Mouse (Mus musculus): ENCODE measurements around the gene Clic1.

Gene Clic1

DNA sequence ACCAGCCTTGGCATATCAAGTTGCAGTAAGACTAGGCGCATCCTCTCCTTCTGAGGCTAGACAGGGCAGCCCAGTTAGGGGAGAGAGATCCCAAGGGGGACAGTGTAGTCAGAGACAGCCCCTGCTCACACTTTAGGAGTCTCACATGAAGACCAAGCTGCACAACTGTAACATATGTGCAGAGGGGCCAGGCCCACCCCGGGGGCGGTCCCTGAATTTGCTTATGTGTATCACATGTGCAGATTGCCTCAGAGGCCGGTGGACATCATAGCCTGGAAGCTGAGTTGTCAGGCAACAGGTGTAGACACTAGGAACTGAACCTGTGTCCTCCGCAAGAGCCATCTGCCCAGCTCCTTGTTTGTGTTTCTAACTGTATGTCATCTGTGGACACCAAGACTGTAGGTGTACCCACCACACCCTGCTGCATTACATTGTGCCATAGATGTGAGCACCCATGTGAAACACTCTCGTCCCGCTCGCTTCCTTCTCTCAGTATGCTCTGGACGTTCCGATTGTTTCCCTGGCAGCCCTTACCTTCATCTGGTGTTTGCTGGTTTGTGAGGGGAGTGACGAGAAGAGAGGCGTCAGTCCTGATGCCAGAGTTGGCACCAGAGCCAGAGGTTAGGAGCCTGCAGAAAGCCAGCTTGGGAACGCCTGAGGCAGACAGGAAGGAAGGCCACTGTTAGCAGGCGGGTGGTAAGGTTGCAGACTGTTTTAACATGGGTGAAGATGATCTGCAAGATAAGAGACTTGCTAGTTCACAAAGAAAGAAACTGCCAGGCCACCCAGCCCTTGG is 42.8 kb downstream of the Clic1 start:
- no peak for DNase-seq (ENCODE audit: low read depth)

DNA sequence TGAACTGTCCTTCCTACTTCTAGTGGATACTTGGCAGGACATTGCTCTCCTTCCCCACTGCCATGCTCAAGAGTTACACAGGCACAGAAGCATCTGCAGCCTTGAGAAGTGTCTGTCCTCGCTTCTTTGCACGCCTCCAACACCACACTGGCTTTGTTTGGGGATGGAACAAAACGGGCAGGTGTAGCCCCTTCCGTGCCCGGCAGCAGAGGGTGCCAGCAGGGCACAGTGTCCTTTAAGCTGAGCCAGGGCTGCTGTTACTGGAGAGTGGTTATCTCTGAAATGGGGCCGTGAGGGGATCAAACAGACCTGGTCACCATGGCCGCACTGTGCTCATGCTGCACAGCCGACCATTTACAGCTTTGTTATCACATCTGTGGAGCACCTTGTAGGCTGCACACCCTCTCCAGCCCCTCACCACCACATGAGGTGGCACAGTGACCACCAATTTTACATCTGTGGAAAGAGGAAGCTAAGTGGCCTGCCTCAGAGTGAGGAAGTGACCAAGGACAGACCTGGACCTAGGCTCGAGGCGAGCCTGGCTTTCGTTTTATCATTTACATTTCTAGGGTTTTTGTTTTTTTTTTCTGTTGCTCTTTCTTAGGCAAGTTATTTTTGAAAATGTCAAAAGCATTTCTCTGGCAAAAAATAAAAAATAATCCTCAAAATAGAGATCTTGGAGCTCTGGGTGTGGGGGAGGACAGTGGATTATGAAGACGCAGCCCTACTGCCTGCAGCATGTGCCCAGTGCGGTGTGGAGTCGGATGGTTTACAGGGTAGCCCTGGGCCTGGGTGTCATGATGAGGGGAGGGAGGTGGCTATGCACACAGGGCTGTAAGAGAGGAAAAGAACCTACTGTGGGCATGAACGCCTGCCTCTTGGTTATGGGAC is 45.0 kb downstream of the Clic1 start:
- no peak for DNase-seq (ENCODE audit: low read depth)

DNA sequence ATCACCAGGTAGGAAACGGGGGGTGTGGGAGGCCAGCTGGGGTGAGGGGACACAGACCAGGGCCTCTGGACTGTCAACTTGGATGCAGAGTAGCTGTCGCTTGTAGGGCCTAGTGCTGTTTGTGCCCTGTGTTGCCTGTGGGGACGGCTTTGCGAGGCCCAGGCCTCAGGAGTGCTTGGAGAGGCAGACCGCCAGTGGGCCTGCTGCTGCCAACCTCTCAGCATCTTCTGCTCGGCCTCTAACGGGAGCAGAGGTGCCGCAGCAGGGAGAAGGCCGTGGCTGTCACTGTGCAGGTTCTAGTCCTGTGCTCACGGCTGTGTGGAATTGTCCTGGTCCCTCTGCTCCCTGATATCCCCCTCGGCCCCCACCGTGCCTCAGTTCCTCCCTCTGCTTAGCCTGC is 46.8 kb downstream of the Clic1 start:
- DNase-seq (ENCODE audit: low read depth), result no peak

DNA sequence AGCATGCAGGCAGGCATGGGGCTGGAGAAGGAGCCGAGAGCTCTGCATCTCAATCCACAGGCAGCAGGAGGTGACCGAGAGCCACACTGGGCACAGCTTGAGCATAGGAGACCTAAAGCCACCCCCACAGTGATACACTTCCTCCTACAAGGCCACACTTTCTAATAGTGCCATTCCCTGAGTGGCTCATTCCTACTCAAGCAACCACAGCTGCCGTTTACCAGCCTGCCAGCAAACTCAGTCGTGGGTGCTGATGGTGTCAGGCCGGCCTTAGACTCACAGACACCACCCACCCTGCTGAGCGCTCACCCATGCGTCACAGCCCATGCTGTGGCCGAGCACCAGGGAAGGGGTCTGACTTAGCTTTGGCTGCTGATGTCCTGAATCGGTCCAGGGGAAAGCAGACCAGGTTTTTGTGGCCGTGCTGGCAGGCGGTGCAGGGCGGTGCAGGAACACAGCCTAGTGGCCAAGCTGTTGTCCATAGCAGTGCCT is 47.4 kb downstream of the Clic1 start:
- no peak for DNase-seq (ENCODE audit: low read depth)

DNA sequence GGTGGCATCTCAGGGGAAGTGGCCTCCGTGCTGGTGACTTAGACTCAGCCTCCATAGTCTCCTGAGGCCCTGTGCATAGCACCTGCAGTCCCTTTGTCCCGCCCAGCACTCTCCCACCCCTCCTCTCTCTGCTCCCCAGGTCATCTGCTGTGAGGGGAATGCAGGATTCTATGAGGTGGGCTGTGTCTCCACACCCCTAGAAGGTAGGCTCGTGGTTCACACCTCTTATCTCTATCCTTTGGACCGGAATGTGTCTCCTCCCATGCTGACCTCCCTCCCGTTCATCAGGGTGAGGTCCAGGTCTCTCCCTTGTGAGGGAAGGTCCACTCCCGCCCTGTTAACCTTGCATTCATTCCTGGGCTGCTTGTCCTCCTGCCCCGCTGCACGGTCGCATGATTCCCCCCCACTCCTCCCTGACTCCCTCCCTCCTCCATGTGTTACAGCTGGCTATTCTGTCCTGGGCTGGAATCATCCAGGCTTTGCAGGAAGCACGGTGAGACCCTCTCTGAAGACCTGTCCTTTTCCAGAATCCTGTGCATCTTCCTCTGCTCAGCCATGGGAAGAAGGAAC is 50.5 kb downstream of the Clic1 start:
- DNase-seq (ENCODE audit: low read depth), result no peak

DNA sequence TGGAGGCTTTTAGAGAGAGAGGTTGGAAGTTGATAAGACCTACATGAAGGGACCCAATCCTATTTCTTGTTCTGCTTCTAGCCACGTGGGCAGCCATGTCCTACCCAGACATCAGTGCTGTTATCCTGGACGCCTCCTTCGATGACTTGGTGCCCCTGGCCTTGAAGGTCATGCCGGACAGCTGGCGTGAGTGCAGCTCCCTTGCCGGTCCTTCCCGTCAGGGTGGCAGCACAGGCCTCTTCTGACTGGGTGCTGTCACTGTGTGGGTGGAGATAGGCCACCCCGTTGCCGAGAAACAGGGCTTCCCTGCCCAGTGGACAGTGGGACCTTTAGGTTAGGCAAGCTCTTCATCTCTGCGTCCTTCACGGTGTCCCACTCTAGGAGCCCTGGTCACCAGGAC is 51.4 kb downstream of the Clic1 start:
- DNase-seq (ENCODE audit: low read depth), result no peak

DNA sequence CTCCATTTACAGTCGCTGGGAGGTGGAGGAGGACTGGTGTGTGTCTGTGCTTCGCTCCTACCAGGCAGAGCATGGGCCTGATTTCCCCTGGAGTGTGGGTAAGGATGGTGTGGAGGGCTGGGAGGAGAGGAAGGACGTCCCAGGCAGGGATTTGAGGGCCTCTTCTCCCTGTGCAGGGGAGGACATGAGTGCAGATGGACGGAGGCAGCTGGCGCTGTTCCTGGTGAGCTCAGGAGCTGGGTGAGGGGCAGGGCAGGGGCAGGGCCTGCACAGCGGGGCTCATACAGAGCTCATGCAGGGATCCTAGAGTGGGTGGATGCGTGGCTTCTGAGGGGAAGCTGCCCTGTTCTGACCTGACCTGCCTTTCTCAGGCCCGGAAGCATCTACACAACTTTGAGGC is 52.5 kb downstream of the Clic1 start:
- no peak for DNase-seq (ENCODE audit: low read depth)

DNA sequence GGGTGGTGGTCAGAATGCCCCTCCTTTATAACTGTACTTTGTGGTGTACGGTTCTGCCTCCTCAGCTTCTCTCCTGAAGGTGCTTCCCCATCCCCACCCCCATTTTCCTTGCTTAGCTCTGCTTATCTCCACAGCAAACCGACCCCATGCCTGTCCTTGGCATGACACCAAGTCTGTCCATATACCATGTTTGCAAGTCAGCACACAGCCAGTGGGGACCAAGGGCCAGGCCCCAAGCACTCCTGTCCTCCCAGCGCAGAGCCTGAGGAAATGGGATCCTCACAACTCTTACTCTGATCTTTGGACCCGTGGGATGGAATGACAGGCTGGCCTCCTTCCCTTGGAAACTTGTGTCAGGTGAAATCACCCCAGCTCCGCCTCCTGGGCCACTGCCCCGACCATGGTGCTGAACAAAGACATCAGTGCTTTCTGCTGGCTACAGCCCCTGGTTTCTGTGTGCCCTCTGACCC is 53.5 kb downstream of the Clic1 start:
- no peak for DNase-seq (ENCODE audit: low read depth)

DNA sequence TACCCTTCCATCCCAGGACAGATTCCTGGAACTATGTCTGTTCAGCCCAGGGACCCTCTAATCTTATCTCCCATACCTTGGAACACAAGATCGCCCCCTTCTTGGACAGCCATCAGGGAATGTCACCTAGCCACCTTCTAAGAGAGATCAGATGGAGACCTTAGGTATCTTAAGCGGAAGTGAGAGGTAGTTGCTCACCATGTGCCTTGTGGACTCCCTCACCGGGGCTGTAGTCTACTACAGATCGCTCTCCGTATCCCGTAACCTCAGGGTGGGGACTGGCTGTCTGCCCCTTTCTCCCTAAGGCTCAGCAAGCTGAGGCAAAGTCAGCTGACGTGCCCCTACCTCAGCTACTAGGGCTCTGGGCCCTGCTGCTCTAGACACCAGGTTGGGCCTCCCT is 54.3 kb downstream of the Clic1 start:
- DNase-seq (ENCODE audit: low read depth), result no peak

DNA sequence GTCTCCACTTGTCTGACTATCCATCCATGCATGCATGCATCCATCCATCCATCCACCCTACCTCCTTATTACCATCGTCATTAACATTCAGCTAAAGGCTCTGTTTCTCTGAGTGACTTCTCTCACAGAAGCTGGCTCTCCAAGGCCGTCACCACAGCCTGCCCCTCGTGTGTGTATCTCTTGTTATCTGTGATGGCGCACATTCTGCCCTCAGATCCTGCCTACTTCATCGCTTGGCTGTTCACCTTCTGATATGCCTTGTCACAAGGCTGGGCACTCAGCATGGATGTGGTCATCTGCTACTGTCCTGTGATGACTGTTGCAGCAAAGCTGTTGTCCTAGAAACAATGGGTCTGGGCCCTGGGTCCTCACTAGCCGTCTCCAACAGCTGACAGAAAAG is 55.0 kb downstream of the Clic1 start:
- no peak for DNase-seq (ENCODE audit: low read depth)

DNA sequence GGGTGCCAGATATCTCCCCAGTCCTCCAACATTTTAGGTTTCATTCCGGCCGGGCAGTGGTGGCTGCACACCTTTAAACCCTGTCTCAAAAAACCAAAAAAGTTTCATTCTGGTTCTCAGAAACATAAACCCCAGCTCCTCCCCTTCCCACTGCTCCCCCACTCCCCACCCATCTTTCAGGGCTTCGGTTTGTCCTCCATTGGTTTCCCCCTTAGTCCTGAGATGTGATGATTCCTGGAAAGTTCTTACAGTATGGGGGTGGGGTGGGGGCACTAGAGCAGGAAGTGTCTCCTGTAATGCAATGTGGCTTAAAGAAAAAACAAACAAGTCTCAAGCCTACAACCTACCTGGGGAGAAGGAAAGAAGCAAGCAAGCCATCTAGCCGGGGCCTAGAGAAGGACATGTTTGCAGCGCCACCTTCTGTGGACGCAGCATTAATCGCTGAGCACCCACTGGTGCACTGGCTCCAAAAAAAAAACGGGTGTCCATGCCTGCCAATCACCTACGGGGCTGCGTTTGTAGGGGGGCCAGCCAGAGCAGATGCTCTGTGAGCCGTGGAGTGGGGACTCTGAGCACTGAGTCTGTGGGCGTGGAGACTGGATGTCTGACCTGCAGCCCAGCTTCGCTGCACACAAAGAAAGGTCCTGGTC is 56.1 kb downstream of the Clic1 start:
- peak; percentile 77 for DNase-seq (ENCODE audit: low read depth)

DNA sequence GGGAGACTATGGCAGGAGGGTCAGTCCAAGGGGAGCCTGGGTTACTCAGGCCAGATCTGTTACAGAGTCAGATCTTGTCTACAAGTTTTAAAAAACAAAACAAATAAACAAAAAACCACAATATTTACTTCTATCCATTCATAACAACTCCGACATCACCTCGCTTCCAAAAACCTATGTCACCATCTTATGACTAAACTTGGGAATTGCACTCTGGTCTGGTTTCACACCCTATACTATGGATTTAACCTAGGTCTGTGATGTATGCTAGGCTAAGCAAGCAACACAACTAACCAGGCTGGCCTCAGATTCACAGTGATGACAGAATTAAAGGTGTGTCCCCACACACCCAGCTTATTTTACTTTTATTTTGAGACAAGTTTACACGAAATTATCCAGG is 56.8 kb downstream of the Clic1 start:
- peak; percentile 60 for DNase-seq (ENCODE audit: low read depth)

DNA sequence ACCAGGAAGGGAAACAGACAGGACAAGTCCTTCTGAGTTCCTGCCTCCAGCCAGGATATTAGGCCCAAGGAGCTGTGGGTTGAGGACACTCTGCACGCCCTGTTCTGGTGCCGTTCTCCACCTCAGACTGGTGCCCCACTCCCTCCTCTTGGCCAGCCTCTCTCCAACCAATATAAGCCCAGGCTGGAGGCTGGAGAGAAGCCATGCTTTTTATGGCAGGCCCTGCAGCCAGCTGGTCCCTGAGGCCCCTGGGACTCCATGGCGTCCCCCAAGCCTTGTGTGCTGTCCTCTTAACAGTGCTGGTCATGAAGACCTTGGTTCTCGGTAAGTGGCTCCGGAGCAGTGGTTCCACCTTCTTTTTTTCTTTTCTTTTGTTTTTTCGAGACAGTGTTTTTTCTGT is 58.3 kb downstream of the Clic1 start, which contains the start of gene Ly6g5c:
Gene Ly6g5c, plus strand, starts transcription at position 183 of the 400 bp plus-strand sequence.
- no peak for DNase-seq (ENCODE audit: low read depth)
